Mouse (Mus musculus): ENCODE measurements around the gene Gpatch4. TPM values are rescaled to one million over a fixed set of nuclear protein-coding genes. Genes with fewer than 3 reads are reported as not detected.

Gene Gpatch4
- polyA plus RNA-seq, 1 experiment from 2014 or later = 30.7 TPM

Other genes with a start within 250 kb of the Gpatch4 start
- gene Ntrk1, start 247.9 kb upstream of the Gpatch4 start, polyA plus RNA-seq (2015; fragmentation: Nextera tagmentation; extraction: Ambion mirVana) = 0.53 and 0.88 TPM in 2 replicates
- gene Insrr, start 246.2 kb upstream of the Gpatch4 start, polyA plus RNA-seq (2015; fragmentation: Nextera tagmentation; extraction: Ambion mirVana) = 0.33 and 0.43 TPM in 2 replicates
- gene Pear1, start 218.8 kb upstream of the Gpatch4 start, polyA plus RNA-seq (2015; fragmentation: Nextera tagmentation; extraction: Ambion mirVana) = 4.7 and 4.8 TPM in 2 replicates
- not detected in 2 replicates for gene Sh2d2a, start 196.4 kb upstream of the Gpatch4 start, polyA plus RNA-seq (2015; fragmentation: Nextera tagmentation; extraction: Ambion mirVana)
- 14.5 TPM in 2 replicates for gene Prcc, start 157.5 kb upstream of the Gpatch4 start, polyA plus RNA-seq (2015; fragmentation: Nextera tagmentation; extraction: Ambion mirVana)
- 106 and 147 TPM in 2 replicates for gene Hdgf, start 136.8 kb upstream of the Gpatch4 start, polyA plus RNA-seq (2015; fragmentation: Nextera tagmentation; extraction: Ambion mirVana)
- gene Mrpl24, start 123.6 kb upstream of the Gpatch4 start, polyA plus RNA-seq (2015; fragmentation: Nextera tagmentation; extraction: Ambion mirVana) = 70.2 and 77.2 TPM in 2 replicates
- 61.8 and 63.0 TPM in 2 replicates for gene Isg20l2, start 112.8 kb upstream of the Gpatch4 start, polyA plus RNA-seq (2015; fragmentation: Nextera tagmentation; extraction: Ambion mirVana)
- 20.7 and 22.7 TPM in 2 replicates for gene Rrnad1, start 112.4 kb upstream of the Gpatch4 start, polyA plus RNA-seq (2015; fragmentation: Nextera tagmentation; extraction: Ambion mirVana)
- gene Crabp2, start 94.4 kb upstream of the Gpatch4 start, polyA plus RNA-seq (2015; fragmentation: Nextera tagmentation; extraction: Ambion mirVana) = 67.1 and 89.5 TPM in 2 replicates
- 76.3 and 79.9 TPM in 2 replicates for gene Nes, start 72.0 kb upstream of the Gpatch4 start, polyA plus RNA-seq (2015; fragmentation: Nextera tagmentation; extraction: Ambion mirVana)
- 9.5 and 9.6 TPM in 2 replicates for gene Bcan, start 42.9 kb upstream of the Gpatch4 start, polyA plus RNA-seq (2015; fragmentation: Nextera tagmentation; extraction: Ambion mirVana)
- gene Hapln2, start 15.5 kb upstream of the Gpatch4 start, polyA plus RNA-seq (2015; fragmentation: Nextera tagmentation; extraction: Ambion mirVana) = 0.11 and 0.36 TPM in 2 replicates
- 154 and 157 TPM in 2 replicates for gene Naxe, start 15.4 kb downstream of the Gpatch4 start, polyA plus RNA-seq (2015; fragmentation: Nextera tagmentation; extraction: Ambion mirVana)
- gene Ttc24, start 35.2 kb downstream of the Gpatch4 start, polyA plus RNA-seq (2015; fragmentation: Nextera tagmentation; extraction: Ambion mirVana) = not detected in 2 replicates
- gene Iqgap3, start 38.9 kb downstream of the Gpatch4 start, polyA plus RNA-seq (2015; fragmentation: Nextera tagmentation; extraction: Ambion mirVana) = 13.8 and 15.3 TPM in 2 replicates
- gene Mef2d, start 99.3 kb downstream of the Gpatch4 start, polyA plus RNA-seq (2015; fragmentation: Nextera tagmentation; extraction: Ambion mirVana) = 15.0 and 16.5 TPM in 2 replicates
- gene Rhbg, start 211.6 kb downstream of the Gpatch4 start, polyA plus RNA-seq (2015; fragmentation: Nextera tagmentation; extraction: Ambion mirVana) = 0.18 and 0.26 TPM in 2 replicates
- gene Gm38392, start 244.1 kb downstream of the Gpatch4 start, polyA plus RNA-seq (2015; fragmentation: Nextera tagmentation; extraction: Ambion mirVana) = 0.31 TPM in 1 of 2 replicates, not detected in the other

All from forebrain, embryonic 13.5 days (tissue).